Mouse (Mus musculus) liver, embryonic 14.5 days (tissue): Measurements from ENCODE around the gene Spg11. TPM values are rescaled to one million over a fixed set of nuclear protein-coding genes. Genes with fewer than 3 reads are reported as not detected.

Experiments used
- ATAC-seq: fragments of 200-750 bp; cut with Nextera tagmentation; 2 replicates; pipeline ENCODE4 v1.8.0; 2017; ENCODE audit warnings: moderate number of reproducible peaks, mild to moderate bottlenecking, moderate library complexity; ENCODE audit not compliant: insufficient read depth
- DNase-seq, 3 experiments: peaks; one replicate each; pipeline ENCODE4 v3.0.0-alpha.2; 2012 to 2013; ENCODE audit warnings: low read depth in 3 of 3, low spot score in 3 of 3
- H3K27ac ChIP-seq: fragments of 300-500 bp; sonication (generic); 2 replicates; pipeline ENCODE4 v1.5.1; 2014; ENCODE audit warnings: moderate library complexity, mild to moderate bottlenecking, control low read depth, inconsistent platforms
- H3K27me3 ChIP-seq: fragments of 300-500 bp; sonication (generic); 2 replicates; pipeline ENCODE4 v1.6.1; 2014; ENCODE audit warnings: mild to moderate bottlenecking, low read length, moderate library complexity; ENCODE audit not compliant: control insufficient read depth, insufficient read depth
- H3K36me3 ChIP-seq: fragments of 300-500 bp; sonication (generic); replicated peaks from 2 replicates; pipeline ENCODE4 v1.6.1; 2014; ENCODE audit warnings: low read depth; ENCODE audit not compliant: control insufficient read depth, insufficient read depth
- H3K4me1 ChIP-seq, 2 experiments: fragments of 200-500 bp in 1 of 2; fragments of 300-500 bp in 1 of 2; sonication (generic) in 1 of 2; replicated peaks; 2 replicates each; pipeline ENCODE4 v1.6.1; 2012 to 2014; ENCODE audit warnings: antibody characterized with exemption in 1 of 2, inconsistent platforms in 1 of 2, low read length in 1 of 2; ENCODE audit not compliant: control insufficient read depth in 2 of 2, insufficient read depth in 2 of 2
- H3K4me2 ChIP-seq: fragments of 300-500 bp; sonication (generic); 2 replicates; pipeline ENCODE4 v1.6.1; 2014; ENCODE audit warnings: low read depth, mild to moderate bottlenecking, control low read depth, moderate library complexity
- H3K4me3 ChIP-seq, 2 experiments: fragments of 200-500 bp in 1 of 2; fragments of 300-500 bp in 1 of 2; sonication (generic) in 1 of 2; 2 replicates each; pipeline ENCODE4 v1.5.1; 2012 to 2014; ENCODE audit warnings: low read depth in 2 of 2, low read length in 2 of 2, mild to moderate bottlenecking in 2 of 2, control low read depth in 1 of 2, inconsistent platforms in 1 of 2, moderate library complexity in 1 of 2; ENCODE audit not compliant: insufficient read depth in 1 of 2
- H3K9ac ChIP-seq: fragments of 300-500 bp; sonication (generic); replicated peaks from 2 replicates; pipeline ENCODE4 v1.6.1; 2014; ENCODE audit warnings: mild to moderate bottlenecking, control low read depth, moderate library complexity
- H3K9me3 ChIP-seq: fragments of 300-500 bp; sonication (generic); 2 replicates; pipeline ENCODE4 v1.6.1; 2016; ENCODE audit warnings: low read length, mixed read lengths; ENCODE audit not compliant: control insufficient read depth
- CTCF ChIP-seq: IDR thresholded peaks from 2 replicates; pipeline ENCODE4 v1.5.1; 2016; ENCODE audit warnings: antibody characterized with exemption, low read depth, control low read depth
- EP300 ChIP-seq: IDR thresholded peaks from 2 replicates; pipeline ENCODE4 v1.6.1; 2016; ENCODE audit warnings: antibody characterized with exemption, low read depth
- WGBS: fragments of 180-500 bp; shearing (Covaris S2); extraction: QIAGEN DNeasy Blood & Tissue Kit; methylation state at CpG from one replicate; pipeline ENCODE4 v1.1.7; 2014; ENCODE audit not compliant: insufficient replicate concordance; 5-methylcytosine and 5-hydroxymethylcytosine counted together
- polyA plus RNA-seq, 2 experiments: library from polyadenylated mRNA; depleted of rRNA in 1 of 2; stranded (reverse) in 1 of 2; unstranded in 1 of 2; fragments of >200 nt; fragmentation: Nextera tagmentation in 1 of 2; extraction: Ambion mirVana in 1 of 2; gene quantifications; 2 replicates each; pipeline versions ENCODE4 v1.2.1 to v1.2.3; 2012 to 2014

The Spg11 gene
- polyA plus RNA-seq, 2 experiments: 2.5 to 3.4 TPM

- H3K9me3 ChIP-seq: no peaks in the 10 kb centered on the region
- peak overlapping the region in 1 of 2 experiments; percentile 83; a peak in 2 of 4 replicates for H3K4me3 ChIP-seq
- H3K9ac ChIP-seq: peak overlapping the region; percentile 38
- H3K4me2 ChIP-seq: peak overlapping the region; percentile 77
- 64% methylated on average over 6 of the region's 6 CpGs for WGBS
- H3K36me3 ChIP-seq: no peaks in the 10 kb centered on the region
- peaks cover 3 to 22% of the 10 kb centered on the region in 2 experiments for H3K4me1 ChIP-seq
- TF ChIP-seq CTCF (no peak), EP300 (no peak)
- DNase-seq (no peak), ATAC-seq (no peak)
- H3K27ac ChIP-seq: peak overlapping the region; percentile 43
- no peaks in the 10 kb centered on the region for H3K27me3 ChIP-seq
Observed at GRCm38 (mm10) chr2:122146687-122147086, 28.5 kb upstream of the Spg11 start.

GRCm38 (mm10) chr2:122145756-122146155, 27.6 kb upstream of the Spg11 start:
- H3K9ac ChIP-seq: no peak overlapping the region
- DNase-seq: no peak
- no peak overlapping the region for H3K4me2 ChIP-seq
- no peaks in the 10 kb centered on the region for H3K36me3 ChIP-seq
- WGBS: 54% methylated on average over 4 of the region's 4 CpGs
- TF ChIP-seq CTCF: no peak
- no peak for TF ChIP-seq EP300
- H3K9me3 ChIP-seq: no peaks in the 10 kb centered on the region
- no peaks in the 10 kb centered on the region for H3K27me3 ChIP-seq
- no peak for ATAC-seq
- peaks cover 3 to 22% of the 10 kb centered on the region in 2 experiments for H3K4me1 ChIP-seq
- H3K27ac ChIP-seq: no peak overlapping the region
- H3K4me3 ChIP-seq: no peak overlapping the region

- DNase-seq: no peak
- Histone ChIP-seq H3K36me3 (no peaks in the 10 kb centered on the region), H3K27me3 (no peaks in the 10 kb centered on the region), H3K27ac (no peak overlapping the region), H3K9ac (no peak overlapping the region), H3K4me1 (peaks cover 6 to 20% of the 10 kb centered on the region in 2 experiments), H3K4me2 (no peak overlapping the region), H3K9me3 (no peaks in the 10 kb centered on the region), H3K4me3 (no peak overlapping the region)
- no peak for ATAC-seq
- WGBS: 71% methylated on average over 3 of the region's 3 CpGs
- TF ChIP-seq CTCF (no peak), EP300 (no peak)
Observed at GRCm38 (mm10) chr2:122143111-122143510, 24.9 kb upstream of the Spg11 start.

GRCm38 (mm10) chr2:122141332-122141967, 23.3 kb upstream of the Spg11 start:
- Histone ChIP-seq H3K27me3 (no peaks in the 10 kb centered on the region), H3K36me3 (no peaks in the 10 kb centered on the region), H3K4me2 (peak overlapping the region; percentile 17), H3K4me1 (peaks cover 13 to 22% of the 10 kb centered on the region in 2 experiments), H3K4me3 (no peak overlapping the region), H3K9me3 (no peaks in the 10 kb centered on the region), H3K27ac (no peak overlapping the region), H3K9ac (no peak overlapping the region)
- 65% methylated on average over 5 of the region's 5 CpGs for WGBS
- TF ChIP-seq EP300: no peak
- peak; percentile 32; the same call in 1 of the 2 replicates for TF ChIP-seq CTCF
- ATAC-seq: peak; percentile 22; the same call in 1 of the 2 replicates
- peak in 1 of 3 experiments; percentile 35 for DNase-seq

- ATAC-seq (no peak), DNase-seq (no peak)
- H3K27me3 ChIP-seq: no peaks in the 10 kb centered on the region
- 52% methylated on average over 2 of the region's 2 CpGs for WGBS
- no peak overlapping the region for H3K9ac ChIP-seq
- H3K27ac ChIP-seq: peak overlapping the region; percentile 52
- H3K4me3 ChIP-seq: no peak overlapping the region
- TF ChIP-seq CTCF (no peak), EP300 (no peak)
- H3K36me3 ChIP-seq: no peaks in the 10 kb centered on the region
- H3K4me1 ChIP-seq: peaks cover 13 to 22% of the 10 kb centered on the region in 2 experiments
- H3K4me2 ChIP-seq: peak overlapping the region; percentile 17
- H3K9me3 ChIP-seq: no peaks in the 10 kb centered on the region
Observed at GRCm38 (mm10) chr2:122140815-122141214, 22.6 kb upstream of the Spg11 start.
